Mouse (Mus musculus) hematopoietic stem cell, adult 5-6 weeks (primary cell): ENCODE measurements around the gene Vmn2r85. TPM values are rescaled to one million over a fixed set of nuclear protein-coding genes. Genes with fewer than 3 reads are reported as not detected.
"Not testable (repeated sequence)": the region's sequence is repeated elsewhere in the genome, so short reads cannot be mapped to it uniquely, and the experiment has no call there.

Experiments used
- ATAC-seq, 2 experiments: fragments of 125-278 bp in 1 of 2; replicated peaks in 1 of 2; 2 replicates each; pipeline ENCODE4 v1.8.0; 2016 to 2017; ENCODE audit warnings: inconsistent platforms in 2 of 2, mild to moderate bottlenecking in 2 of 2, moderate number of reproducible peaks in 2 of 2, low read depth in 1 of 2, moderate TSS enrichment in 1 of 2; ENCODE audit not compliant: low FRiP score in 2 of 2, poor library complexity in 2 of 2, severe bottlenecking in 2 of 2, insufficient read depth in 1 of 2, low TSS enrichment in 1 of 2
- total RNA-seq: library from RNA; stranded (forward); fragments of 172-1452, 232-1000 nt; gene quantifications from 2 replicates; pipeline ENCODE4 v1.2.3, GENCODE M21; 2017

Gene Vmn2r85
- not detected in 2 replicates for total RNA-seq

DNA sequence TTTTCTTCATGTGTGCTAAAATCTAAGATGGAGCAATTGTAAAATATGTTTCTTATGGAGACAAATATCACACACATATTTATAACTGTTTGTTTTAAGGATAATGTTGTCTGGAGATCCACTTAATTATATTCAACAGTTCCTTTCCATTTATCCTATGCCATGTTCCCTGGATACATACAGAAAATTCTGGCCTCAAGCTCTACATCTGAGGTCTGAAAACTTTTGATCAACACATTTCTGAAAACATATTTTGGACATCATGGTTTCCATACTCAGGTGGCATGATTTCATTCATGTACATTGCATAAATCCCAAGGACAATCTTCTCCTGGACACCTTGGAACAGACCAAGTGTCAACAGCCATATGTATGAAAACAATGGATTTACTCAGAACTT is at the start of gene Vmn2r85:
TSS of gene Vmn2r85 (minus strand) at position 101 of the 400 bp plus-strand sequence.
- ATAC-seq = not testable (repeated sequence)

DNA sequence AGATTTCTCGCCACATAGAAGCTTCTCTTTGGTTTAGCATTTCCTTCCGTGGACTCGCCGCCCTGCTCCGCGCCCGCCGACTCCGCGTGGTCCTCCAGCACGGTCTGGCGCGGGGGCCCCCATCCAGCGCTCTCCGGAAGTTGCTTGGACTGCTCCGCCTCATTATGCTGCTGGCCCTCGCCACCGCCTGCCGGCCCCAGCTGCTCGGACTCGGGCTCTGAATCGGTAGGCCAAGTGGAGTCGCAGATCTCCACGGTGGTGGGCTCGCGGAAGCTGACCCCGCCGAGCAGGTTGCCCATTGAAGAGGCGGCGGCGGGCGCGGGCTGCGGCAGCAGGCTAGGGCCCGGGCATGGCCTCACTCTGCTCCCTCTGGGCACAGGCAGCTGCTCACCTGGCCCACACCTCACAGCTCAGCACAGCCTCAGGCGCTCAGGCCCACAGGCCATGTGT is 40.8 kb upstream of the Vmn2r85 start:
- ATAC-seq = peak; percentile 86 to 89

- ATAC-seq = not testable (repeated sequence)
These were observed 26.4 kb upstream of the Vmn2r85 start, which contains the start of gene Vmn2r86 for GRCm38 (mm10) chr10:130455950-130456349. Gene Vmn2r86, minus strand, starts transcription at chr10:130456050.

DNA sequence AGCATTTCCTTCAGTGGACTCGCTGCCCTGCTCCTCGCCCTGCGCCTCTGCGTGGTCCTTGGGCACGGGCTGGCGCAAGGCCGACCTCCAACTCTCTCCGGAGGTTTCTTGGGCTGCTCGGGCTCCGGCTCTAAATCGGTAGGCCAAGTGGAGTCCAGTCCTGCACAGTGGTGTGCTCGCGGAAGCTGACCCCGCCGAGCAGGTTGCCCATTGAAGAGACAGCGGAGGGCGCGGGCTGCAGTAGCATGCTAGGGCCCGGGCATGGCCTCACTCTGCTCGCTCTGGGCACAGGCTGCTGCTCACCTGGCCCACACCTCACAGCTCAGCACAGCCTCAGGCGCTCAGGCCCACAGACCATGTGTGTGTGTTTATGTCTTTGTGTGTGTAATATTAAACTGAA is 15.3 kb upstream of the Vmn2r85 start:
- ATAC-seq = 0 out of 4 replicates have a peak, but pooled peaks of 1 of the 2 experiments have one; percentile 32

DNA sequence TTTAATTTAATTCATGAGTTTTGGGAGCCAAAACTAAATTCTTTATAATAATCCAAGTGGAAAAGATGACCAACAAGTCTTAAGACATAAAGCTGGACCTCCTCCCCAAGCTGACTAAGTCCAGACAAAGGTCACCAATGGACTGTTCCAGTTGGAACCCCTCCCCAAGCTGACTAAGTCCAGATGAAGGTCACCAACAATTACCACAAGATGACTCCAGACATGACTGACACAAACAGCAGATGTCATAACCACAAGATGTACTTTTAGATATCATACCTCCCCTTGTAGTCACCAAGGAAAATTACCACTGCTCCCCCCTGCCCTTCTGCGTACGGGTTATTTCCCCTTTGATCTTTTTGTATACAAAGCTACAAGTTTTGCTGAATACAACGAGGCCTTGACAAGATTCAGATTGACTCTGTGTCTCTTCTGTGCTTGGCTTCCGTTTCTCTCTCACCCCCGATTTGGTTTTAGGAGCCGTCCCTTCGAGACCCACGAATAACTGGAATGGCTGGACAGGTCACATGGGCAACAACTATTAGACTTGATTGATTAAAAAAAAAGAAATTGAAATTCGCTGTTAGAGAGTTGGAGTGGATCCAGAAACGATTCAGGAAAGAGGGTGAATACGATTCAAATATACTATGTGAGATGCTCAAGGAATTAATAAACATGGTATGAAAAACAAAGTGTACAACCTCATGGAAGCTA is 4.8 kb upstream of the Vmn2r85 start:
- ATAC-seq = not testable (repeated sequence)

DNA sequence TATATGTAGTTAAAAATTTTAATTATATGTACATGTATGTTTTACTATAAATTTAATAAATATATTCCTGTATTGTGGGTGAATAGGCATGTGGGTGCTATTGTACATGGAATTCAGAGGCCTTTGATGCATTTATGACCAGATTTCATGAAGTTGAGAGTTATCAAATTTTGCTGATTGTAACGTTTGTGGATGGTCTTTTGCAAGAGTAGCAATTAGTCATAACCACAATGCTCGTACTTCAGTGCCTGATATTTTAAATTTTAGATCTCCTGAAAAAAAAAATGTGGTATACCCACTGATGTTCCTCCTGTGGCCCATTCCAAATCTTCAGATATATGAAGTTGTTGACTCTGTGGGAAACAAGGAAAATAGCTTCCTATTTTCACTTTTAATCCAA is 7.1 kb downstream of the Vmn2r85 start:
- not testable (repeated sequence) for ATAC-seq

- ATAC-seq = no peak
These were observed 9.1 kb downstream of the Vmn2r85 start for GRCm38 (mm10) chr10:130420401-130420800.

GRCm38 (mm10) chr10:130419954-130420353 is 9.5 kb downstream of the Vmn2r85 start:
- ATAC-seq = not testable (repeated sequence)

DNA sequence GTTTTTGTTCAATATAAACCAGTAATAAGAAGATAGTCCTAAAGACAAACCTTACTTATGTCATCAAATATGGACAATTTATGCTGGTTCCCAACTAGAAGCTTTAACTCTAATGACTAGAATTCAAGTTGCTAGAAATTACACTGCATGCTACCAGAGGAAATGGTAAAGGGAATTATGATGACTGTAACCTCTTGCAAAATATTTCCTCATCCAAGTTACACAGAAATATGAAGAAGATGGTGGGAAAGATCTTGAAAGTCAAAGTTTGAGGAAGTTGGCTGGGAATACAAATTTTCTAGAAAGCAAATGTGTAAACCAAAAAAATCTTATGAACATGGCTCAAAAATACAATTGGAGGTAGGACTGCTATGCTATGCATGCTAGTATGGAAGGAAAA is 13.2 kb downstream of the Vmn2r85 start:
- not testable (repeated sequence) for ATAC-seq

DNA sequence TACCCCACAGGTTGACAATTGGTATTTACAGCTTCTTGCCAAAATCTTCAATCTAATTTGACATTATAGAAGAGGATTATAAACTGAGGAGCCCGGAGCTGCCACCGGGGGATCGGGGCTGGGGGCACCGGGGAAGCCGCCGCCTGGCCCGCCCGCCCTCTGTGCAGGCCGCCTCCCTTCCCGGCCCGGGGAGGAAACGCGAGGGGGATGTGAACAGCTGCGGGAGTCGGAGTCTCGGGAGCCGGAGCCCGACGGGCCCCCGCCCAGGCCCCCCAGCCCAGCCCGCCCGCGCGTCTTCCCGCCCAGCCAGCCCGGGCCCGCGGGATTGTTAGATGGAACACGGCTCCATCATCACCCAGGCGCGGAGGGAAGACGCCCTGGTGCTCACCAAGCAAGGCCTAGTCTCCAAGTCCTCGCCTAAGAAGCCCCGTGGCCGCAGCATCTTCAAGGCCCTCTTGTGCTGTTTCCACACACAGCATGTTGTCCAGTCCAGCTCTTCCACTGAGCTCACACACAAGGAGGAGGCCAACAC is 17.3 kb downstream of the Vmn2r85 start:
- not testable (repeated sequence) for ATAC-seq

- no peak for ATAC-seq
These were observed 35.3 kb downstream of the Vmn2r85 start, which contains the start of gene Vmn2r84 for GRCm38 (mm10) chr10:130394232-130394631. Gene Vmn2r84, minus strand, starts transcription at chr10:130394332.

GRCm38 (mm10) chr10:130375145-130375544 is 54.4 kb downstream of the Vmn2r85 start:
- no peak for ATAC-seq

DNA sequence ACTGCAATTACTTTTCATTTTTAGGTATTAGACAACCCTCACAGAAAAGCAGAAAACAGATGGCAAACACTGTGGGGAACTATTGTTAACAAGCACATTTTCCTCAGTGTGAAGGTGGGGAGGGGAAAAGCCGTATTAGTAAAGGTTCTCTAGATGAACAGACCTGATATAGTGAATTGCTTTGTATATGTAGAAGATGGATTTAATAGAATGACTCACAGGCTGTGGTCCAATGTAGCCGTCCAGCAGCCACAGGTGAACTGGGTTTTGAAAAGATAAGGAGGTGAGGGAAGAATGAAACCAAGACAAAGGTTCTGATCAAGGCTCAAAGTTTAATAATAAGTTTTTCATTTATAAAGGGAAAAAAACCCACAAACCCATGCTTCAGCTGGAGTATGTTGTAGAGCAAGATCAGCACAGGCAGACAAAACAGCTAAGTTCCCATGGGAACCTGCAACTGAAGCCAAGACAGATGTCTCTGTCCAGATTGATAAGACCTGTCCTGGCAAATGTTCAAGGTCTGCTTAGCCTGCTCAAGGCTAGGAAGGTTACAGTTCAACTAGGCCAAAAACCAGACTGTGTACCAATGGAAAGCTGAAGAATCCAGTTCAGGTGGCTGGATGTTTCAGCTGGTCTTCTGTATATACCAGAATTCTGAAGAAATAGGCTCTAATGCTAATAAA is 56.9 kb downstream of the Vmn2r85 start:
- ATAC-seq = peak in 1 of 2 experiments; percentile 38; a peak in 1 of 4 replicates

GRCm38 (mm10) chr10:130371644-130372043 is 57.9 kb downstream of the Vmn2r85 start:
- ATAC-seq = no peak

- ATAC-seq = no peak
These were observed 59.4 kb downstream of the Vmn2r85 start for GRCm38 (mm10) chr10:130370005-130370682.

GRCm38 (mm10) chr10:130368384-130368783 is 61.1 kb downstream of the Vmn2r85 start:
- ATAC-seq = no peak

DNA sequence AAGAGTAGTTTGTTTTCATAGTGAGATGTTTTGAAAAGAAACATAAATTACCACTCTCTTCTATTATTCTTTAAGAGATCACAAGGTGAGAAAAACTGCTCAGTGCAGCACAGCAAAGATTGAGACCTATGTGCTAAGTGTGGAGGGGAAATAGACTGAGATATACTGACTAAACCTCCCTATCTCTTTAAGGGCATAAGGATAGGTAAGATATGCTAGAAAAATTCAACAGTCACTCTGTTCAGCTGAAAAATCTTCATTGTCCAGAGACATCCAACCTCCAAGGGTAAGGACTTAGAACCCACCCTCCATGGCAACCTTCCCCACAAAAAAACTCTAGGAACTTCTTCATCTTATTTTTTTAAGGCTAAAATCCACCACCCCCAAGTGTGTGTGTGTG is 64.7 kb downstream of the Vmn2r85 start:
- no peak for ATAC-seq
